Mouse (Mus musculus) myocyte (in vitro differentiated cells): ENCODE measurements around the gene Cebpz.

Experiments used
- CEBPB ChIP-seq: IDR thresholded peaks from 2 replicates; pipeline ENCODE4 v1.6.1; 2011; ENCODE audit warnings: mild to moderate bottlenecking, moderate library complexity; ENCODE audit not compliant: poor library complexity, insufficient read depth, severe bottlenecking
- MAX ChIP-seq: IDR thresholded peaks from one replicate; pipeline ENCODE4 v1.6.1; 2011; ENCODE audit warnings: low read depth, mild to moderate bottlenecking, control low read depth
- POLR2A ChIP-seq: IDR thresholded peaks from one replicate; pipeline ENCODE4 v1.6.1; 2011; ENCODE audit warnings: low read depth, mild to moderate bottlenecking, control low read depth, moderate library complexity; ENCODE audit not compliant: insufficient read length
- USF1 ChIP-seq: IDR thresholded peaks from one replicate; pipeline ENCODE4 v1.6.1; 2011; ENCODE audit warnings: low read depth, mild to moderate bottlenecking, control low read depth, moderate library complexity

DNA sequence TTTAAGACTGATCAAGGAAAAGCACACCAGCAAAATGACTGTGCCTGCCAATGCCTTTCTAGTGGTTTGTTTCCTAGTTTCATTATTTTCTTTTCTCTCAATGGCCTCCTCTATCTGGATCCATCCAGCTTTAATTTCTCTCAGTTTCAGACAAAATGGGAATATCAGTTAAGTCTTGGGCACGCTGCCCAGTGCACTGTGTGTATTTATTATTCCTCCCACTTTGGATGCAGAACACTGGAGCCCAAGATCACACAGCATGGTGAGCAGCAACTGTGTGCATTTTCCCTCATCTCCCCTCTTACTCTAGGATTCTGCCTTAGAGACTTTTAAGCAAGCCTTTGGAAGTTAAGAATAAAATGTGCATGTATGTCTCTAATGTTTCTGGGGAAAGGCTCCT lies 27.5 kb upstream of the Cebpz start:
- TF ChIP-seq POLR2A (no peak), MAX (no peak), USF1 (no peak), CEBPB (no peak)
